In the genomic region with DNA sequence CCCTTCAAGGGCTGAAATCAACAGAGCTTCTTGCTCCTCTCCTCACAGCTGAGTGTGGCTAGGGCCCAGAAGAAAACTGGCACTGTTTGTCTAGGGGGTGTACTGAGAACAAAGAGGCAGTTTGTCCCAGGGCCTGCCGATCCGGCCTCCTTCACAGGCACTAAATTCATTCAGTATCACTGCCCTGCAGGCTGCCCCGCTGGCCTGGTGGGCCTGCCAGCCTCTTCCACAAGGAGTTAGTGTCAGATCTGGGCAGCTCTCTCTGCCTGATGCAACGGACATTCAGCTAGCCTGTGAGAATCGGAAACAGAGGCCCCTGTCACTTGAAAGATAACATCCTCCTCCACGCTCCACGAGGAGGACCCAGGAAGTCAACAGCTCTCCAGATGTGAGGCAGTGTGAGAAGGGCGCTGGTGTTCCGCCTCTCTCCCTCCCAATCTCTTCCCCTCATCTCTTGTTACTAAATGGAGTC, we compare ENCODE assay signal across 8 mouse cellular contexts.
DNase-seq lines count a peak whose midpoint lies in the region; ATAC-seq lines count a peak whose summit lies in the region.

No protein-coding gene starts in this region.

- no peak overlapping the region for H3K4me2 ChIP-seq in embryonic facial prominence, embryonic 12.5 days (replicated peaks)
- H3K4me2 ChIP-seq in midbrain, embryonic 15.5 days, result no peak overlapping the region

- no peak for ATAC-seq in embryonic facial prominence, embryonic 12.5 days (ENCODE audit: insufficient number of reproducible peaks, insufficient read depth, low FRiP score, low TSS enrichment)
- ATAC-seq in midbrain, embryonic 15.5 days (replicated peaks), result no peak

- no peak overlapping the region for H3K4me3 ChIP-seq in embryonic facial prominence, embryonic 12.5 days
- no peak overlapping the region for H3K4me3 ChIP-seq in midbrain, embryonic 15.5 days

- peak; percentile 81 for DNase-seq in layer of hippocampus, adult 11-12 months (ENCODE audit: low spot score)
- no peak for DNase-seq in layer of hippocampus, postnatal 25 days (ENCODE audit: extremely low spot score in 1 of 2, low spot score in 1 of 2)
- DNase-seq in heart, postnatal 14 days, result peak; percentile 22 to 40
- DNase-seq in left cerebral cortex, postnatal 14 days (ENCODE audit: low spot score in 2 of 2), result peak; percentile 62 to 81
- peak; percentile 27 to 48 for DNase-seq in thymus, postnatal 36 days
- DNase-seq in gastrocnemius, postnatal 4 days (ENCODE audit: low spot score in 2 of 2), result no peak

- 0 out of 2 replicates have a peak, but pooled peaks cover 5% of the 10 kb centered on the region for H3K4me1 ChIP-seq in embryonic facial prominence, embryonic 12.5 days
- no peaks in the 10 kb centered on the region; the same call in 1 of the 2 replicates for H3K4me1 ChIP-seq in midbrain, embryonic 15.5 days

- no peaks in the 10 kb centered on the region for H3K27me3 ChIP-seq in embryonic facial prominence, embryonic 12.5 days
- no peaks in the 10 kb centered on the region for H3K27me3 ChIP-seq in midbrain, embryonic 15.5 days (replicated peaks)

- WGBS in embryonic facial prominence, embryonic 12.5 days, result 29% methylated on average over 9 of the region's 9 CpGs
- WGBS in midbrain, embryonic 15.5 days, result 61% methylated on average over 9 of the region's 9 CpGs

- no peaks in the 10 kb centered on the region for H3K9me3 ChIP-seq in embryonic facial prominence, embryonic 12.5 days
- H3K9me3 ChIP-seq in midbrain, embryonic 15.5 days, result no peaks in the 10 kb centered on the region

- H3K36me3 ChIP-seq in embryonic facial prominence, embryonic 12.5 days, result no peaks in the 10 kb centered on the region
- no peaks in the 10 kb centered on the region for H3K36me3 ChIP-seq in midbrain, embryonic 15.5 days (replicated peaks)

- no peak overlapping the region for H3K9ac ChIP-seq in embryonic facial prominence, embryonic 12.5 days
- no peak overlapping the region for H3K9ac ChIP-seq in midbrain, embryonic 15.5 days

- intact Hi-C loops in heart, postnatal 14 days (cut with DNase I), result no loop called here
- intact Hi-C loops in left cerebral cortex, postnatal 14 days (cut with DNase I), result no loop called here

- peak overlapping the region; percentile 60; the same call in 1 of the 2 replicates for H3K27ac ChIP-seq in embryonic facial prominence, embryonic 12.5 days
- peak overlapping the region; percentile 56 for H3K27ac ChIP-seq in midbrain, embryonic 15.5 days

Comparison
In these comparisons a context has a peak if more than half of its experiments do, and no peak if none do; other contexts are left out.
1. DNase-seq: peak in layer of hippocampus, adult 11-12 months (single experiment), heart, postnatal 14 days (2 of 2), left cerebral cortex, postnatal 14 days (2 of 2) and thymus, postnatal 36 days (2 of 2); none in layer of hippocampus, postnatal 25 days (0 of 2) and gastrocnemius, postnatal 4 days (0 of 2).